Mouse (Mus musculus) embryonic facial prominence, embryonic 10.5 days (tissue): ENCODE results near the gene Rnd3. TPM values are rescaled to one million over a fixed set of nuclear protein-coding genes. Genes with fewer than 3 reads are reported as not detected.
A peak's percentile ranks its signal among the peaks of the same experiment; 100 is the strongest.

ENCODE experiments used
- DNase-seq: peaks from one replicate; pipeline ENCODE4 v3.0.0-alpha.2; 2017; ENCODE audit warnings: low spot score
- H3K27ac ChIP-seq: fragments of 300-500 bp; sonication (generic); replicated peaks from 2 replicates; pipeline ENCODE4 v1.5.1; 2016; ENCODE audit warnings: mild to moderate bottlenecking
- H3K27me3 ChIP-seq: fragments of 300-500 bp; sonication (generic); replicated peaks from 2 replicates; pipeline ENCODE4 v1.6.1; 2016; ENCODE audit warnings: low read depth, mild to moderate bottlenecking; ENCODE audit not compliant: poor library complexity, severe bottlenecking
- H3K36me3 ChIP-seq: fragments of 300-500 bp; sonication (generic); replicated peaks from 2 replicates; pipeline ENCODE4 v1.6.1; 2016; ENCODE audit warnings: mild to moderate bottlenecking, moderate library complexity
- H3K4me1 ChIP-seq: fragments of 300-500 bp; sonication (generic); 2 replicates; pipeline ENCODE4 v1.6.1; 2016
- H3K4me3 ChIP-seq: fragments of 300-500 bp; sonication (generic); 2 replicates; pipeline ENCODE4 v1.5.1; 2016; ENCODE audit warnings: mild to moderate bottlenecking, moderate library complexity
- H3K9me3 ChIP-seq: fragments of 300-500 bp; sonication (generic); 2 replicates; pipeline ENCODE4 v1.6.1; 2016; ENCODE audit warnings: mild to moderate bottlenecking
- WGBS: fragments of 180-500 bp; shearing (Covaris S2); methylation state at CpG from one replicate; pipeline ENCODE4 v1.1.7; 2016; 5-methylcytosine and 5-hydroxymethylcytosine counted together
- polyA plus RNA-seq: library from polyadenylated mRNA; unstranded; fragments of >200 nt; fragmentation: Nextera tagmentation; extraction: Ambion mirVana; gene quantifications from 2 replicates; pipeline ENCODE4 v1.2.1, GENCODE M21; 2016

Gene Rnd3
- polyA plus RNA-seq: 133 and 142 TPM in 2 replicates

DNA sequence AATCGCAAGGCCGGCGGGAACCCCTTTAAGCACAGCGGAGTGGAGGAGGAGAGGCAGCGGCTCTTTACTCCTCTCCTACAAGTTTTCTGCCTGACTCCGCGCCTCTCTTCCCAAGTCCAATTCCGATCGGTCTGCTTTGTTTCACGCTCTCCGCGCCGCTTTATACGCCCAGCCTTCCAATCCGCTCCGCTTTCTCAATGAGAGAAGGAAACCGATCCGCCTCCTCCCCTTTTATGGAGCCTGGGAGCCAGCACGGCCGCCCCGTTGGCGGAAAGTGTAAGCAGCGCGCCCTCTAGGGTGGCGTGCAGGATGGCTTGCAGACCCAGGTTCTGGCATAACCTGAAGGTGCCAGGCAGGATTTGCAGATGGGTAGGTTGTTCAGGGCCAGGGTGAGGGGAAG is at the start of gene Rnd3:
Gene Rnd3, minus strand, starts transcription at position 137 of the 400 bp plus-strand sequence.
- peak; percentile 96 for DNase-seq
- 0 out of 2 replicates have a peak, but pooled peaks cover 9% of the 10 kb centered on the region for H3K27me3 ChIP-seq
- H3K36me3 ChIP-seq: peaks cover 23% of the 10 kb centered on the region
- peak within 1 kb of the TSS; percentile 97 for H3K27ac ChIP-seq
- under 1% methylated on average over 25 of the region's 25 CpGs for WGBS
- H3K4me1 ChIP-seq: peaks cover 29% of the 10 kb centered on the region
- peak within 1 kb of the TSS; percentile 99 for H3K4me3 ChIP-seq
- no peaks in the 10 kb centered on the region for H3K9me3 ChIP-seq

DNA sequence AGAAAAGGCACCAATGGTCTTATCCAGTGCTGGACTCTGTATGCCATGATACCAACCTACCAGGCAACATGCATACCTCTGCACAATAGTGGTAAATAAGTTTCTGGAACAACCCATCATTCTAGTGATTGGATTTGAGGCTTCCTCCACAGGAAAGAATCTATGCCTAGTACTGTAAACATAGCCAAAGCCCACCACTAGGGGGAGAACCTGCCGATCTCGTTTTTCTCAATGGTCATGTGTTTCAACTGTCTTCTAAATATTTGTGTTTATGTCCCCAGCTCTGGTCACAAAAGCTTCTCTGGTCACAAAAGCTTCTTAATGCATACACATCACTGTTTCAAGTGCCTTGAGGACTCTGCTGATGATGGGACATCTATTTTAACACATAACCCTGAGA is 43.4 kb upstream of the Rnd3 start:
- H3K27me3 ChIP-seq: no peaks in the 10 kb centered on the region
- no peaks in the 10 kb centered on the region for H3K9me3 ChIP-seq
- WGBS: 68% methylated on average over 2 of the region's 2 CpGs
- H3K4me1 ChIP-seq: no peaks in the 10 kb centered on the region
- DNase-seq: no peak
- no peaks in the 10 kb centered on the region for H3K36me3 ChIP-seq
- no peak overlapping the region for H3K27ac ChIP-seq
- H3K4me3 ChIP-seq: no peak overlapping the region

DNA sequence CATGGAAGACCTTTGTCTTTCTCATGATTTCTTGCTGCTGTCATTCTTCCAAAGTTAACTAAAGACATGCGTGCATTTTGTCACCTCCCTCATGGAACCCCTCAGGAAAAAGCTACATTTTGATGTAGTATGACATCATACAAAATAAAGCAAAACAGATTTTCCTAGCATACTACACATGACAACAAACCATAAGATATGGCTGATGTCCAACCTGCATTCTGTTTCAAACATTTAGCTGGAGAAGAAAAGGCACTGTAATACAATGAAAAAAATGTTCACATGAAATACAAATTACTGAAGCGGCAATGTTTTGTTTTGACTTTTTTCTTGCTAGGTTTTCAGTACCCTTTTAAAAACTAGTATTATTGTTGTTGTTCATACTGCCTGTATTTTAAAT is 36.9 kb upstream of the Rnd3 start:
- no peak overlapping the region for H3K4me3 ChIP-seq
- H3K27me3 ChIP-seq: no peaks in the 10 kb centered on the region
- no peaks in the 10 kb centered on the region for H3K9me3 ChIP-seq
- H3K36me3 ChIP-seq: no peaks in the 10 kb centered on the region
- H3K4me1 ChIP-seq: no peaks in the 10 kb centered on the region
- no peak overlapping the region for H3K27ac ChIP-seq
- DNase-seq: no peak
- 91% methylated on average over 2 of the region's 2 CpGs for WGBS

DNA sequence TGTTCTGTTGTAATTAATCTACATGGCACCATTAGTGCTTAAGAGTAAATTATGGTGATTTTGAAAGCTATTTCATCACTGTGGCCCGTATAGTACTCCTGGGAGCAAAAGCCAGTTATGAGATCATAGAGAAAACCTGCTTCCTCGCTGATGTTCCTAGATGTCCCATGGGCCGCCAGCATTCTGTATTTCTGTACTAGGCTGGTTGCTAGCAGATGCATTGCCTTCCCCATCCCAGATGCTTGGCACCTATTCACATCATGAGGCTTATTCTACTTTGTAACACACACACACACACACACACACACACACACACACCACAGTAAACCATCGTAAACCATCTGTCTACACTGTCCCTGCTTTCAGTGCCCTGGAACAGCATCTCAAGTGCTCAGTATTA is 34.1 kb upstream of the Rnd3 start:
- WGBS: 91% methylated on average over 4 of the region's 4 CpGs
- H3K36me3 ChIP-seq: no peaks in the 10 kb centered on the region
- no peak overlapping the region for H3K27ac ChIP-seq
- H3K4me1 ChIP-seq: no peaks in the 10 kb centered on the region
- H3K9me3 ChIP-seq: no peaks in the 10 kb centered on the region
- no peaks in the 10 kb centered on the region for H3K27me3 ChIP-seq
- H3K4me3 ChIP-seq: no peak overlapping the region
- no peak for DNase-seq

DNA sequence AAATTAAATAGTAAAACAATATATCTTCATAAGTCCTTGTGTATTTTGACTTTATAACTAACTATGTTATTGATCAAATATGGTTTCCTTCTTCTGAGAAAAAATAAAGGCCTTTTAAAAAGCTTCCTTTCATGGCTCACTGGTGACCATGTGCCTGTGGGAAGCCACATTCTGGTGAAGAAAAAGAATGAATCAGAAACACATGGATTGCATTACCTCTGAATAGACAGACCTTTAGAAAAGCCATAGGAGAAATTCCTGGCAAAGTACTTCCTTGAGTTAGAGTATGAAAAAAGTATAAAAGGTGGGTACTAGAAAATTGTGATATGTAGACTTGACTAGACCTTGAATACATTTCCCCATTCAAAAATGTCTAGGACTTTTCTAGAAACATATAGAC is 32.5 kb upstream of the Rnd3 start:
- H3K4me1 ChIP-seq: peaks cover 9% of the 10 kb centered on the region; the same call in 1 of the 2 replicates
- H3K27me3 ChIP-seq: no peaks in the 10 kb centered on the region
- H3K36me3 ChIP-seq: no peaks in the 10 kb centered on the region
- H3K4me3 ChIP-seq: no peak overlapping the region
- H3K27ac ChIP-seq: no peak overlapping the region
- no peaks in the 10 kb centered on the region for H3K9me3 ChIP-seq
- DNase-seq: no peak

DNA sequence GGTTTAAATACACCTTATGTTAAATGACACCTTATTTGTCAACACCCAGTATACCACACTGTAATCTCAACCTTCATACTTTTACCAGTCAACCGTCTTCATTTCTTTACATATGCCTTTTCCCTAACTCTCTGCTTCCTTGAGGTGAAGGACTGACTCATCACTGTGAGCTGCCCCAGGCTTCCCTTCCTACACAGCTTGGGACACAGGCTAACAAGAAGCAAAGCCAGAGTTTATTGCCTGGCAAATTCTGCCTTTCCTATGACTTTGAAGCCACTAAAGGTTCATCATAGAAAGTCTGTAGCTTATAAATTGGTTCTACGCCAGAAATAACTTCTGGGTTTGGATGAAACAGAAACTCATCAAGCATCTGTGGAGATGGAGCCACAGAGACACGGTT is 30.2 kb upstream of the Rnd3 start:
- peaks cover 9% of the 10 kb centered on the region; the same call in 1 of the 2 replicates for H3K4me1 ChIP-seq
- H3K9me3 ChIP-seq: no peaks in the 10 kb centered on the region
- no peaks in the 10 kb centered on the region for H3K27me3 ChIP-seq
- 88% methylated on average over 3 of the region's 3 CpGs for WGBS
- H3K27ac ChIP-seq: no peak overlapping the region
- H3K36me3 ChIP-seq: no peaks in the 10 kb centered on the region
- no peak overlapping the region for H3K4me3 ChIP-seq
- DNase-seq: no peak

DNA sequence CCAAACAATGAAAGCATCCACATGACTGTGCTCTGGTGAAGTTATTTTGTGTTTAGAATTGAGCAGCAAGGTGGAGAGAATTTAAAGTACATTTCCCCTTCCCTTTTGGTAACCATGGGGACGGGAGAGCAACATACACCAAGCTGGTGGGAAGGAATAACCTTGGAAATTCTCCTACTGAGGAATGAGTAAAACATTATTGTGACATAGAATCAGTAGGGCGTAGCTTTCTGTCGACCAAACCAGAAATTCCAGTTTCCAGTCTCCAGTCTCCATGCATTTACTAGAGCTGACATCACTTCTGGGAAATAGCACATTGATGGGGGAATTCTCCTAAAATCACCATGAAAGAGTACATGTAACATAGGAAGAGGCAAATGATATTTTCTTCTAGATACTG is 28.7 kb upstream of the Rnd3 start:
- Histone ChIP-seq H3K27me3 (no peaks in the 10 kb centered on the region), H3K4me3 (no peak overlapping the region), H3K27ac (no peak overlapping the region), H3K9me3 (no peaks in the 10 kb centered on the region), H3K36me3 (no peaks in the 10 kb centered on the region), H3K4me1 (peaks cover 9% of the 10 kb centered on the region; the same call in 1 of the 2 replicates)
- 79% methylated on average over 3 of the region's 3 CpGs for WGBS
- no peak for DNase-seq

DNA sequence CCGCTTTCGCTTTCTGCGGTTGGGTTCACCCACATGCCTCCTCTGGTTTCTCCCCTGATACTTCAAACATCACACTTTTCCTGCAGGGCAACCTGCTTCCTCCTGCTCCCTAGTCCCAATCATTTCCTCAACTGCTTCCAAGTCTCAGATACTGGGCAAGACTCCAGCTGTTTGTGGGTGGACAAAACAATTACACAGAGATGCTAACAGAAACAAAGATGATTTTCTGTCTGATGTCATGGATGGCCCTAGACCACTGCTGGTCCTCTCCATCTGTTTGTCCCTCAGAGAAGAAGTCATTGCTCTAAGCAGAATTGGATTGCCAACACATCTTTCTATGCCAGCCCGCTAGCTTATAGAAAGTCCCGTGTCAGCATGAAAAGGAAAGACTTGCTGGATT is 26.4 kb upstream of the Rnd3 start:
- H3K27me3 ChIP-seq: no peaks in the 10 kb centered on the region
- WGBS: 89% methylated on average over 5 of the region's 5 CpGs
- H3K4me3 ChIP-seq: no peak overlapping the region
- H3K4me1 ChIP-seq: peaks cover 21% of the 10 kb centered on the region
- no peaks in the 10 kb centered on the region for H3K36me3 ChIP-seq
- H3K9me3 ChIP-seq: no peaks in the 10 kb centered on the region
- H3K27ac ChIP-seq: no peak overlapping the region
- no peak for DNase-seq

DNA sequence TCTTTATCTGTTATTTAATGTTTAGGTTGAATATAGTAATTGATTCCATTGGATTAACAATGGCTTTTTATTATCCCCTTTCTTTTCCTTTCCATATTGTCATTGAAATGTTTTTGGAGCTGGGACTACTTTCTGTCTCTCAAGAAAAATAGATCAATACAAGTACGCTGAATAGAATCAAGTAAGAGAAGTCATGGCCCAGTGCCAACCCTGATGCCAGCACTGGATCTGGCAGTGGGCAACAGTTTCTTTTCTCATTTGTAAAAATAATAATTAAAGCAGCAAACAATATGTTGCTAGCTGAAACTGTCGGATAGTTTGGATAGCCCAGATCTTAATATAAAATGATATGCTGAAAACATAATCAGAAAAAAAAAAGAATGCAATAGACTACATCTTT is 12.2 kb upstream of the Rnd3 start:
- Histone ChIP-seq H3K27me3 (no peaks in the 10 kb centered on the region), H3K4me3 (no peak overlapping the region), H3K36me3 (no peaks in the 10 kb centered on the region), H3K27ac (no peak overlapping the region), H3K4me1 (peaks cover 4% of the 10 kb centered on the region; the same call in 1 of the 2 replicates), H3K9me3 (no peaks in the 10 kb centered on the region)
- WGBS: 91% methylated on average over 2 of the region's 2 CpGs
- no peak for DNase-seq

DNA sequence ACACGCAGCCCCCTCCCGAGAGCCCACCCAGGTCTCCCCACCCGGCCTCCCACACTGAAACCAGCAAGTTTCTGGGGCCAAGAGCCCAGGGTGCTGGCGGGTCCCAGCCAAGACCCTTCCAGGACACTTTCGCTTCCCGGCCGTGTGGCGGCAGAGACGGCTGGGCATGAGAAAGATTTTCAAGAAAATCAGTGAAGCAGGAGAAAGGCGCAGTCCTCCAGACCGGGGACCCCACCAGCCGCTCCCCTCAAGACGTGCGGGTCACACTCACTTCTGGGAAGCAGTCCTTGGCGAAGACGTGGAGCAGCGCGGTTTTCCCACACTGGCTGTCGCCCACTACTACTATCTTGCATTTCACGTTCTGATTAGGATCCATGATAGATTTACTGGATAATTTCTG is 457 bp downstream of the Rnd3 start:
- DNase-seq: peak; percentile 65
- Histone ChIP-seq H3K4me1 (peaks cover 34% of the 10 kb centered on the region), H3K4me3 (peak overlapping the region; percentile 99), H3K27ac (peak overlapping the region; percentile 97), H3K27me3 (0 out of 2 replicates have a peak, but pooled peaks cover 9% of the 10 kb centered on the region), H3K36me3 (peaks cover 28% of the 10 kb centered on the region), H3K9me3 (no peaks in the 10 kb centered on the region)
- under 1% methylated on average over 20 of the region's 20 CpGs for WGBS

DNA sequence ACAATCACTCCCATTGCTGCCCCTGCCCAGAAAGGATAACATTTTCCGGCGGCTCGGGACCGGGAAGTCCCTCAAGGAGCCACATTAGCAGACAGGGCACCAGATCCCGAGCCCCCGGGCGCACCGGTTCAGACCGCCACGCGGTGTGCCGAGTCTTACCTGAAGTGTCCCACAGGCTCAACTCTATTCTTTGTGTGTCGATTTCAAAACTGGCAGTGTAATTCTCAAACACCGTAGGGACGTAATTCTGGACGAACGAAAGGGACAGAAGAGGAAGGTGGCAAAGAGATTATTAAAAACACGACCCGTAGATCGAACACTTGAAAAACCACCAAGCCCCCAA is 875 bp downstream of the Rnd3 start:
- Histone ChIP-seq H3K4me1 (peaks cover 35% of the 10 kb centered on the region), H3K27ac (peak overlapping the region; percentile 97), H3K27me3 (0 out of 2 replicates have a peak, but pooled peaks cover 9% of the 10 kb centered on the region), H3K9me3 (no peaks in the 10 kb centered on the region), H3K4me3 (peak overlapping the region; percentile 99), H3K36me3 (peaks cover 32% of the 10 kb centered on the region)
- WGBS: under 1% methylated on average over 20 of the region's 20 CpGs
- DNase-seq: no peak

DNA sequence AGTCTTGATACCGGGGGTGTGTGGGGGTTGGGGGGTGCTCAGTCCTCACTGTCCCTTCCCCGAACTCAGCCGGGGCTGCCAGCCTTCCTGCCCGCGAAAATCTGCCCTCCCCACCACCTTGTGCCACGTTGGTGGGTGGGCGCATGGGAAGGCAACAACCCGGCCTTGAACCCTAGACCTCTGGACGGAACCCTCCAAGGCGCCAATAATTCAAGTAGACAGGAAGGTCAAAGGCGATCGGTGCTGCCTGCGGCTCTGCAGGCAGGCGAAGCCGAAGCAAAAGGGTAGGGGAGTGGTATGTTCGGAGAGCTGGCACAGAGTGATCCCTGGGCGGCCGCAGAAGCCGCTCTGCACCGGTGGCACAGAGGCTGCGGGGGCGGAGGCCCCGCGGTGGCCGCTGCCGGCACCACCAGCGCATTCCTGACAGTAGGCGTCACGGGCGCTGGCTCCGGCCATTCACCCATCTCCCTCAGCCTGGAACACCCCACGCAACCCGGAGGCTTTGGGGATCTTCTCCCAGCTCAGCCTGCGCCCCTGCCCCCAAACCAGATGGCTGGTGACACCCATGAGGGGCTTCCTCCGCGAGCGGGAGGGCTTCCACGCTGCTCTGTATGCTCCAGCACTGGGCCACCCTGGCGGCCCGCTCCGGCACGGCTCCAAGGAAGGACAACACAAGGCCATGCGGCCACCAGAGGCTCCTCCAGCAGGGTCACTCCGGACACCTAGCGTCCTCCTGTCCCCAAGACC is 1.4 kb downstream of the Rnd3 start:
- WGBS: under 1% methylated on average over 45 of the region's 45 CpGs
- peak; percentile 84 for DNase-seq
- Histone ChIP-seq H3K27me3 (0 out of 2 replicates have a peak, but pooled peaks cover 9% of the 10 kb centered on the region), H3K4me3 (peak overlapping the region; percentile 99), H3K4me1 (peaks cover 41% of the 10 kb centered on the region), H3K36me3 (peaks cover 38% of the 10 kb centered on the region), H3K27ac (peak overlapping the region; percentile 97), H3K9me3 (no peaks in the 10 kb centered on the region)

DNA sequence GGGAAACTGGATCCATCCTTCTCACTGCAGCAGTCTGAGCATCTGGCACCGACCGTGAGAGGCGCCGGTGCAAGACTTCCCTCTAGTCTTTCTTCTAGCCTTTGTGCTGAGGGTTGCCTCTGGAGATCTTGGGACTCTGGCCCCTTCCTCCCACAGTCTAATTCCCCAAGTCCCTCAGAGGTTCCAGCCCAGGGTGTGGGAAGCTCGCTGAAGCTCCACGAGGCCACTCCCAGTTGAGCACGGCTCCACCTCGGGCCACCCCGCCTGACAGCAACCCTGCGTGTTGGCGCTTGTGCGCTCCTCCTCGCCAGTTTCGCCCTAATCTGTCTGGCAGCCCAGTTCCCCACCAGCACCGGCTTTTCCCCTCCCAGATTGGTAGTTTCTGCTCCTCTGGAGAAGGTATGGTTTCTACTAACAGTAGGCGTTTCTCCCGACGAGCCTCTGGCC is 2.0 kb downstream of the Rnd3 start:
- DNase-seq: peak; percentile 80
- Histone ChIP-seq H3K27me3 (0 out of 2 replicates have a peak, but pooled peaks cover 9% of the 10 kb centered on the region), H3K4me3 (peak overlapping the region; percentile 99), H3K9me3 (no peaks in the 10 kb centered on the region), H3K36me3 (peaks cover 44% of the 10 kb centered on the region), H3K4me1 (peaks cover 47% of the 10 kb centered on the region), H3K27ac (peak overlapping the region; percentile 97)
- WGBS: under 1% methylated on average over 18 of the region's 18 CpGs
